Mouse (Mus musculus) G1E (cell line): ENCODE results near the gene Naif1.

ENCODE experiments used
- CTCF ChIP-seq: IDR thresholded peaks from 2 replicates; pipeline ENCODE4 v1.5.1; 2012; ENCODE audit warnings: low read depth, low read length, inconsistent platforms, mixed read lengths
- POLR2AphosphoS5 ChIP-seq: IDR thresholded peaks from 2 replicates; pipeline ENCODE4 v1.6.1; 2012; ENCODE audit warnings: low read depth, low read length, inconsistent platforms; ENCODE audit not compliant: insufficient replicate concordance

GRCm38 (mm10) chr2:32411407-32411806 is 38.9 kb upstream of the Naif1 start:
- no peak for TF ChIP-seq CTCF
- no peak for TF ChIP-seq POLR2AphosphoS5
